Comparison of ENCODE assay signal across 13 mouse cellular contexts in the genomic region with DNA sequence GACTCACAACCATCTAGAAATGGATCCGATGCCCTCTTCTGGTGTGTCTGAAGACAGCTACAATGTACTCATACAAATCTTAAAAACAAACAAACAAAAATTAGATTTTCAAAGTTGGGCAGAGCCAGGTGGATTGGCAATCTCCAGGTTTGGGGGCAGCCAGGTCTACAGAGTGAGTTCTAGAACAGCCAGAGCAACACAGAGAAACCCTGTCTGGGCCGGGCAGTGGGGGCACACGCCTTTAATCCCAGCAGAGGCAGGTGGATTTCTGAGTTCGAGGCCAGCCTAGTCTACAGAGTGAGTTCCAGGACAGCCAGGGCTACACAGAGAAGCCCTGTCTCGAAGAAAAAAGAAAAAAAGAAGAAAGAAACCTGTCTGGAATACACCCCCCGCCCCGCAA. TPM values are rescaled to one million over a fixed set of nuclear protein-coding genes. Genes with fewer than 3 reads are reported as not detected.
DNase-seq lines count a peak whose midpoint lies in the region; ATAC-seq and TF ChIP-seq lines count a peak whose summit lies in the region.
"Not testable (repeated sequence)": the region's sequence is repeated elsewhere in the genome, so short reads cannot be mapped to it uniquely, and the experiment has no call there.
"Had no signal": no experiment of that assay in that cellular context is flagged by ENCODE, and none has a peak within 500 bp of the region (broad histone marks: within the 10 kb centered on the region; RNA-seq: fewer than 3 reads in every experiment).

No protein-coding gene starts in this region.

- not testable (repeated sequence) for TF ChIP-seq EP300 in CH12.LX (IDR thresholded peaks at IDR 0.05; ENCODE audit: low read length); liver, postnatal 0 days (IDR thresholded peaks at IDR 0.05; ENCODE audit: low read depth)

- not testable (repeated sequence) for TF ChIP-seq RAD21 in CH12.LX (IDR thresholded peaks at IDR 0.05; ENCODE audit: low read depth, low read length)

- H3K9ac ChIP-seq in CH12.LX (ENCODE audit: insufficient read depth, low read depth); embryonic facial prominence, embryonic 13.5 days; heart, embryonic 12.5 days; hindbrain, postnatal 0 days (replicated peaks; ENCODE audit: low read length); liver, postnatal 0 days (replicated peaks); midbrain, embryonic 16.5 days (ENCODE audit: low read depth, low read length): not testable (repeated sequence)

- not testable (repeated sequence) for TF ChIP-seq POLR2A in CH12.LX (IDR thresholded peaks at IDR 0.05; ENCODE audit: low read depth, low read length); testis, adult 2 months (IDR thresholded peaks at IDR 0.05; ENCODE audit: control insufficient read depth, low read depth, low read length)

- in situ Hi-C loops in CH12.LX (cut with MboI; ENCODE audit: low pct_ligation_motif_present, low pct_unique_long_range_greater_than_20kb, low sequenced_read_pairs): loop anchor here (25.0 kb wide), 1 partner anchor 918 kb away; the partner anchor contains the start of genes Acadvl, Dlg4 and Dvl2

- 88% methylated on average over 7 of the region's 7 CpGs for WGBS in embryonic facial prominence, embryonic 13.5 days
- WGBS in heart, embryonic 12.5 days: 88% methylated on average over 7 of the region's 7 CpGs
- 90% methylated on average over 7 of the region's 7 CpGs for WGBS in hindbrain, postnatal 0 days
- WGBS in liver, postnatal 0 days (ENCODE audit: insufficient replicate concordance): 83% methylated on average over 7 of the region's 7 CpGs
- 85% methylated on average over 7 of the region's 7 CpGs for WGBS in midbrain, embryonic 16.5 days

- not testable (repeated sequence) for H3K27ac ChIP-seq in CH12.LX (ENCODE audit: insufficient read depth, low read depth)
- H3K27ac ChIP-seq in embryonic facial prominence, embryonic 13.5 days: peak overlapping the region; percentile 88
- 0 out of 2 replicates have a peak overlapping the region, but pooled peaks have one; percentile 90 for H3K27ac ChIP-seq in heart, embryonic 12.5 days (ENCODE audit: poor library complexity, severe bottlenecking)
- H3K27ac ChIP-seq in hindbrain, postnatal 0 days: peak overlapping the region; percentile 92; the same call in 1 of the 2 replicates
- peak overlapping the region; percentile 96 for H3K27ac ChIP-seq in liver, postnatal 0 days (ENCODE audit: low read depth)
- H3K27ac ChIP-seq in midbrain, embryonic 16.5 days (ENCODE audit: low read length): peak overlapping the region; percentile 75; the same call in 1 of the 2 replicates
- H3K27ac ChIP-seq in testis, adult 2 months (ENCODE audit: control insufficient read depth, insufficient read depth, low read depth, low read length): peak overlapping the region; percentile 22; the same call in 1 of the 2 replicates

- DNase-seq in CH12.LX (ENCODE audit: extremely low read depth); hindbrain, postnatal 0 days (ENCODE audit: low spot score); liver, postnatal 0 days: not testable (repeated sequence)
- DNase-seq in layer of hippocampus, postnatal 10 days (ENCODE audit: low spot score in 2 of 2): peak; percentile 10 to 22

- H3K9me3 ChIP-seq in CH12.LX (replicated peaks; ENCODE audit: low read length); embryonic facial prominence, embryonic 13.5 days; heart, embryonic 12.5 days (replicated peaks); hindbrain, postnatal 0 days (ENCODE audit: low read length); liver, postnatal 0 days (ENCODE audit: low read length); midbrain, embryonic 16.5 days (replicated peaks; ENCODE audit: control insufficient read depth, low read length, poor library complexity, severe bottlenecking): not testable (repeated sequence)

- peaks cover 25% of the 10 kb centered on the region for H3K79me2 ChIP-seq in CH12.LX (replicated peaks; ENCODE audit: control insufficient read depth, extremely low read depth, insufficient read depth, poor library complexity, severe bottlenecking)

- H3K27me3 ChIP-seq in CH12.LX (replicated peaks); embryonic facial prominence, embryonic 13.5 days; heart, embryonic 12.5 days (replicated peaks); hindbrain, postnatal 0 days (ENCODE audit: insufficient read depth, low read length); liver, postnatal 0 days (ENCODE audit: insufficient read depth, low read length); midbrain, embryonic 16.5 days (ENCODE audit: control insufficient read depth, insufficient read depth, low read depth, low read length); testis, adult 2 months (ENCODE audit: control insufficient read depth, insufficient read depth, low read length): not testable (repeated sequence)

- not testable (repeated sequence) for TF ChIP-seq CTCF in CH12.LX (conservative IDR thresholded peaks at IDR 0.05 in 1 of 2, IDR thresholded peaks at IDR 0.05 in 1 of 2; ENCODE audit: low read depth in 2 of 2, low read length in 2 of 2); hindbrain, postnatal 0 days (IDR thresholded peaks at IDR 0.05; ENCODE audit: low read depth); liver, postnatal 0 days (IDR thresholded peaks at IDR 0.05; ENCODE audit: low read depth); testis, adult 2 months (IDR thresholded peaks at IDR 0.05; ENCODE audit: control insufficient read depth, insufficient read depth, insufficient replicate concordance, low read depth, low read length)

- not testable (repeated sequence) for H3K4me3 ChIP-seq in CH12.LX (replicated peaks in 1 of 3; ENCODE audit: low read depth in 2 of 3, low read length in 2 of 3, poor library complexity in 1 of 3); embryonic facial prominence, embryonic 13.5 days; heart, embryonic 12.5 days; hindbrain, postnatal 0 days (ENCODE audit: low read length); liver, postnatal 0 days (ENCODE audit: low read depth, low read length); midbrain, embryonic 16.5 days (ENCODE audit: low read depth, low read length); testis, adult 2 months (ENCODE audit: control insufficient read depth, low read depth, low read length)

- H3K4me2 ChIP-seq in CH12.LX (ENCODE audit: insufficient read depth, low read depth, poor library complexity, severe bottlenecking); embryonic facial prominence, embryonic 13.5 days; heart, embryonic 12.5 days; hindbrain, postnatal 0 days (ENCODE audit: low read depth, low read length); liver, postnatal 0 days (ENCODE audit: low read depth, low read length); midbrain, embryonic 16.5 days (ENCODE audit: low read length): not testable (repeated sequence)

- dilution Hi-C loops in CH12.LX (cut with MboI; ENCODE audit: extremely low pct_ligation_motif_present, extremely low pct_unique_long_range_greater_than_20kb, low sequenced_read_pairs): not testable (repeated sequence)

- not testable (repeated sequence) for ATAC-seq in embryonic facial prominence, embryonic 13.5 days (ENCODE audit: insufficient number of reproducible peaks, insufficient read depth, low FRiP score, low TSS enrichment, low read depth); heart, embryonic 12.5 days (ENCODE audit: insufficient number of reproducible peaks, low FRiP score); hindbrain, postnatal 0 days; liver, postnatal 0 days; midbrain, embryonic 16.5 days

- peaks cover 23 to 37% of the 10 kb centered on the region in 2 experiments for H3K36me3 ChIP-seq in CH12.LX (replicated peaks in 1 of 2; ENCODE audit: control insufficient read depth in 1 of 2, insufficient read depth in 1 of 2, low read length in 1 of 2)
- peaks cover 37% of the 10 kb centered on the region for H3K36me3 ChIP-seq in embryonic facial prominence, embryonic 13.5 days
- peaks cover 30% of the 10 kb centered on the region for H3K36me3 ChIP-seq in heart, embryonic 12.5 days
- H3K36me3 ChIP-seq in hindbrain, postnatal 0 days (ENCODE audit: insufficient read depth, low read length); midbrain, embryonic 16.5 days (ENCODE audit: control insufficient read depth, insufficient read depth, low read length); testis, adult 2 months (ENCODE audit: control insufficient read depth, insufficient read depth, low read length): not testable (repeated sequence)
- H3K36me3 ChIP-seq in liver, postnatal 0 days (replicated peaks; ENCODE audit: insufficient read depth, low read length): peaks cover 31% of the 10 kb centered on the region

- peaks cover 27 to 79% of the 10 kb centered on the region in 2 experiments for H3K4me1 ChIP-seq in CH12.LX (ENCODE audit: control insufficient read depth in 1 of 2, insufficient read depth in 2 of 2)
- peaks cover 61% of the 10 kb centered on the region for H3K4me1 ChIP-seq in embryonic facial prominence, embryonic 13.5 days
- peaks cover 58% of the 10 kb centered on the region for H3K4me1 ChIP-seq in heart, embryonic 12.5 days (replicated peaks)
- H3K4me1 ChIP-seq in hindbrain, postnatal 0 days (ENCODE audit: insufficient read depth, low read length): peaks cover 35% of the 10 kb centered on the region
- peaks cover 36% of the 10 kb centered on the region for H3K4me1 ChIP-seq in liver, postnatal 0 days (ENCODE audit: insufficient read depth)
- H3K4me1 ChIP-seq in midbrain, embryonic 16.5 days (ENCODE audit: control insufficient read depth, insufficient read depth, low read length): peaks cover 56% of the 10 kb centered on the region
- peaks cover 48% of the 10 kb centered on the region for H3K4me1 ChIP-seq in testis, adult 2 months (ENCODE audit: control insufficient read depth, insufficient read depth, low read length)

RNA-seq across cellular contexts. Expression of gene Per1, which starts 1.2 kb away (rescaled TPM):
- 11.5 and 11.8 TPM in 2 replicates for total RNA-seq in CH12.LX (2012; rRNA removed)
- 2.8 and 3.2 TPM in 2 replicates for total RNA-seq in CH12.LX (2014; rRNA removed)
- polyA plus RNA-seq in CH12.LX (2012; ENCODE audit: insufficient read length, low read depth): 37.9 and 38.3 TPM in 2 replicates
- 11.1 and 11.5 TPM in 2 replicates for polyA plus RNA-seq in embryonic facial prominence, embryonic 13.5 days (2015; fragmentation: Nextera tagmentation; extraction: Ambion mirVana)
- 9.4 and 9.8 TPM in 2 replicates for polyA plus RNA-seq in heart, embryonic 12.5 days (2016; fragmentation: Nextera tagmentation; extraction: Ambion mirVana)
- 24.4 and 27.1 TPM in 2 replicates for total RNA-seq in hindbrain, postnatal 0 days (2014; rRNA removed)
- 11.9 and 15.9 TPM in 2 replicates for polyA plus RNA-seq in hindbrain, postnatal 0 days (2015; fragmentation: Nextera tagmentation; extraction: Ambion mirVana)
- total RNA-seq in layer of hippocampus, postnatal 10 days (2021): 10 to 100 TPM; 54.4 to 67.2 TPM
- polyA plus RNA-seq in liver, postnatal 0 days (2015; fragmentation: Nextera tagmentation; extraction: Ambion mirVana): 3.0 and 8.2 TPM in 2 replicates
- polyA plus RNA-seq in midbrain, embryonic 16.5 days (2015; fragmentation: Nextera tagmentation; extraction: Ambion mirVana): 12.4 TPM in 2 replicates
- 103 and 106 TPM in 2 replicates for polyA plus RNA-seq in testis, adult 2 months (2012; rRNA removed)

RNA-seq across cellular contexts. Expression of gene Vamp2, which starts 5.6 kb away (rescaled TPM):
- total RNA-seq in CH12.LX (2012; rRNA removed) (8.0 and 8.2 TPM in 2 replicates), CH12.LX (2014; rRNA removed) (1.3 and 1.4 TPM in 2 replicates)
- 26.0 and 26.7 TPM in 2 replicates for polyA plus RNA-seq in CH12.LX (2012; ENCODE audit: insufficient read length, low read depth)
- polyA plus RNA-seq in embryonic facial prominence, embryonic 13.5 days (2015; fragmentation: Nextera tagmentation; extraction: Ambion mirVana): 91.5 and 101 TPM in 2 replicates
- polyA plus RNA-seq in heart, embryonic 12.5 days (2016; fragmentation: Nextera tagmentation; extraction: Ambion mirVana): 97.2 and 100 TPM in 2 replicates
- 146 and 148 TPM in 2 replicates for total RNA-seq in hindbrain, postnatal 0 days (2014; rRNA removed)
- polyA plus RNA-seq in hindbrain, postnatal 0 days (2015; fragmentation: Nextera tagmentation; extraction: Ambion mirVana): 417 and 489 TPM in 2 replicates
- total RNA-seq in layer of hippocampus, postnatal 10 days (2021): 1,000 to 10,000 TPM in 1 of 2 experiments, 100 to 1,000 TPM in 1; 909 to 1,029 TPM
- 13.6 and 14.2 TPM in 2 replicates for polyA plus RNA-seq in liver, postnatal 0 days (2015; fragmentation: Nextera tagmentation; extraction: Ambion mirVana)
- 335 and 438 TPM in 2 replicates for polyA plus RNA-seq in midbrain, embryonic 16.5 days (2015; fragmentation: Nextera tagmentation; extraction: Ambion mirVana)
- 36.3 and 43.1 TPM in 2 replicates for polyA plus RNA-seq in testis, adult 2 months (2012; rRNA removed)

RNA-seq across cellular contexts. Expression of gene Tmem107, which starts 23.2 kb away (rescaled TPM):
- 24.4 and 30.1 TPM in 2 replicates for total RNA-seq in CH12.LX (2012; rRNA removed)
- total RNA-seq in CH12.LX (2014; rRNA removed): 20.3 and 31.3 TPM in 2 replicates
- polyA plus RNA-seq in CH12.LX (2012; ENCODE audit: insufficient read length, low read depth): 13.4 and 22.6 TPM in 2 replicates
- 47.2 and 48.2 TPM in 2 replicates for polyA plus RNA-seq in embryonic facial prominence, embryonic 13.5 days (2015; fragmentation: Nextera tagmentation; extraction: Ambion mirVana)
- polyA plus RNA-seq in heart, embryonic 12.5 days (2016; fragmentation: Nextera tagmentation; extraction: Ambion mirVana): 30.6 and 31.5 TPM in 2 replicates
- 68.9 and 135 TPM in 2 replicates for total RNA-seq in hindbrain, postnatal 0 days (2014; rRNA removed)
- 28.6 and 34.1 TPM in 2 replicates for polyA plus RNA-seq in hindbrain, postnatal 0 days (2015; fragmentation: Nextera tagmentation; extraction: Ambion mirVana)
- 10 to 100 TPM; 10.4 to 14.0 TPM for total RNA-seq in layer of hippocampus, postnatal 10 days (2021)
- polyA plus RNA-seq in liver, postnatal 0 days (2015; fragmentation: Nextera tagmentation; extraction: Ambion mirVana): 12.5 and 13.0 TPM in 2 replicates
- 41.2 and 44.0 TPM in 2 replicates for polyA plus RNA-seq in midbrain, embryonic 16.5 days (2015; fragmentation: Nextera tagmentation; extraction: Ambion mirVana)
- polyA plus RNA-seq in testis, adult 2 months (2012; rRNA removed): 135 and 142 TPM in 2 replicates

RNA-seq across cellular contexts. Expression of gene Hes7, which starts 26.3 kb away (rescaled TPM):
- 0.04 TPM in 1 of 2 replicates, not detected in the other for total RNA-seq in CH12.LX (2012; rRNA removed)
- not detected in 2 replicates for total RNA-seq in CH12.LX (2014; rRNA removed)
- polyA plus RNA-seq in CH12.LX (2012; ENCODE audit: insufficient read length, low read depth): not detected in 2 replicates
- polyA plus RNA-seq in embryonic facial prominence, embryonic 13.5 days (2015; fragmentation: Nextera tagmentation; extraction: Ambion mirVana): 0.44 and 0.47 TPM in 2 replicates
- polyA plus RNA-seq in heart, embryonic 12.5 days (2016; fragmentation: Nextera tagmentation; extraction: Ambion mirVana): 0.70 and 0.81 TPM in 2 replicates
- 1.4 and 2.5 TPM in 2 replicates for total RNA-seq in hindbrain, postnatal 0 days (2014; rRNA removed)
- polyA plus RNA-seq in hindbrain, postnatal 0 days (2015; fragmentation: Nextera tagmentation; extraction: Ambion mirVana): 1.3 and 1.9 TPM in 2 replicates
- total RNA-seq in layer of hippocampus, postnatal 10 days (2021): under 1 TPM; 0.54 to 0.96 TPM
- polyA plus RNA-seq in liver, postnatal 0 days (2015; fragmentation: Nextera tagmentation; extraction: Ambion mirVana): 0.07 and 0.15 TPM in 2 replicates
- polyA plus RNA-seq in midbrain, embryonic 16.5 days (2015; fragmentation: Nextera tagmentation; extraction: Ambion mirVana): 0.75 and 1.1 TPM in 2 replicates
- polyA plus RNA-seq in testis, adult 2 months (2012; rRNA removed): 0.17 TPM in 2 replicates
- total RNA-seq: adrenal gland, postnatal 25 days; gastrocnemius, postnatal 25 days; megakaryocyte-erythroid progenitor cell, adult 5-6 weeks had no signal
- polyA plus RNA-seq: activated CD4-positive, CD25-positive, alpha-beta regulatory T cell, adult 4 months had no signal

RNA-seq across cellular contexts. Expression of gene 9130213A22Rik, which starts 28.5 kb away (rescaled TPM):
- total RNA-seq in CH12.LX (2012; rRNA removed) (not detected in 2 replicates), CH12.LX (2014; rRNA removed) (not detected in 2 replicates)
- polyA plus RNA-seq in CH12.LX (2012; ENCODE audit: insufficient read length, low read depth): not detected in 2 replicates
- polyA plus RNA-seq in embryonic facial prominence, embryonic 13.5 days (2015; fragmentation: Nextera tagmentation; extraction: Ambion mirVana): 0.13 and 0.17 TPM in 2 replicates
- polyA plus RNA-seq in heart, embryonic 12.5 days (2016; fragmentation: Nextera tagmentation; extraction: Ambion mirVana): 0.42 and 0.65 TPM in 2 replicates
- 1.2 and 1.4 TPM in 2 replicates for total RNA-seq in hindbrain, postnatal 0 days (2014; rRNA removed)
- 1.0 and 1.2 TPM in 2 replicates for polyA plus RNA-seq in hindbrain, postnatal 0 days (2015; fragmentation: Nextera tagmentation; extraction: Ambion mirVana)
- under 1 TPM; 0.59 to 0.89 TPM for total RNA-seq in layer of hippocampus, postnatal 10 days (2021)
- polyA plus RNA-seq in liver, postnatal 0 days (2015; fragmentation: Nextera tagmentation; extraction: Ambion mirVana): 0.06 and 0.07 TPM in 2 replicates
- 0.49 and 0.65 TPM in 2 replicates for polyA plus RNA-seq in midbrain, embryonic 16.5 days (2015; fragmentation: Nextera tagmentation; extraction: Ambion mirVana)
- polyA plus RNA-seq in testis, adult 2 months (2012; rRNA removed): 0.24 and 0.28 TPM in 2 replicates
- total RNA-seq: megakaryocyte-erythroid progenitor cell, adult 5-6 weeks had no signal
- polyA plus RNA-seq: activated CD4-positive, CD25-positive, alpha-beta regulatory T cell, adult 4 months; hindbrain, embryonic 11.5 days had no signal
